In the genomic region with DNA sequence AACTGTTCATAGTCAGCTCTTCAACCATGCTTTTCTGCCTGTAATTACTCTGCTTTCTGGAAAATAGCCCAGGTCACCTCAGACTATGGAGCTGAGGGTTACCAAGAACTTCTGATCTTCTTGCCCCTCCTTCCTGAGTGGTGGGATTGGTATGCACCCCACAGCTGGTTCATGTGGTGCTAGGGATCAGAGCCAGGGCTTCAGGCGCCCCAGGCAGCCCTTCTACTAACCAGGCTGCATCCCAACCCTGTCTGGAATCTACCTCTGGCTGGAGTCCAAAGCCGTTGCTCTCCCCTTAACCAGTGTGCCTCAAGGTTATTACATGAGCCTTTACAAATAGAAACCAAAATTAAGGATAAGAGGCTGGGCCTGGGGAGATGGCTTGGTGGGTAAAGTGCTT, we compare ENCODE assay signal across 8 mouse cellular contexts.
DNase-seq lines count a peak whose midpoint lies in the region; ATAC-seq and TF ChIP-seq lines count a peak whose summit lies in the region.

No protein-coding gene starts in this region.

- TF ChIP-seq CTCF in liver, adult 2 months (IDR thresholded peaks at IDR 0.05; ENCODE audit: low read depth, low read length): no peak
- TF ChIP-seq CTCF in embryonic fibroblast, embryonic 13.5 days (IDR thresholded peaks at IDR 0.05; ENCODE audit: borderline replicate concordance, insufficient read depth, low read length): no peak

- H3K9ac ChIP-seq in liver, adult 2 months (ENCODE audit: low read depth, low read length): no peak overlapping the region
- no peak overlapping the region for H3K9ac ChIP-seq in liver, embryonic 12.5 days
- no peak overlapping the region for H3K9ac ChIP-seq in lung, embryonic 16.5 days (ENCODE audit: low read length)

- H3K36me3 ChIP-seq in liver, adult 2 months (ENCODE audit: control insufficient read depth, insufficient read depth, low read length): no peaks in the 10 kb centered on the region; the same call in 1 of the 2 replicates
- H3K36me3 ChIP-seq in liver, embryonic 12.5 days: no peaks in the 10 kb centered on the region
- H3K36me3 ChIP-seq in lung, embryonic 16.5 days (ENCODE audit: control insufficient read depth, insufficient read depth, low read length): no peaks in the 10 kb centered on the region

- no peaks in the 10 kb centered on the region for H3K9me3 ChIP-seq in liver, embryonic 12.5 days (replicated peaks)
- H3K9me3 ChIP-seq in lung, embryonic 16.5 days (ENCODE audit: control insufficient read depth, low read length): no peaks in the 10 kb centered on the region

- ATAC-seq in liver, embryonic 12.5 days: no peak
- peak; percentile 78 for ATAC-seq in lung, embryonic 16.5 days (ENCODE audit: low read depth)

- peak; percentile 10 for DNase-seq in liver, adult 2 months (ENCODE audit: extremely low read depth, low read depth, low spot score)
- peak; percentile 50 to 69 for DNase-seq in heart, postnatal 14 days
- DNase-seq in layer of hippocampus, postnatal 36 days: no peak
- no peak for DNase-seq in right cerebral cortex, adult 18-20 months
- no peak for DNase-seq in left cerebral cortex, adult 11 months (ENCODE audit: low spot score)

- peaks cover 6% of the 10 kb centered on the region for H3K4me1 ChIP-seq in liver, adult 2 months (ENCODE audit: control insufficient read depth, insufficient read depth, low read length)
- no peaks in the 10 kb centered on the region for H3K4me1 ChIP-seq in liver, embryonic 12.5 days
- peaks cover 14% of the 10 kb centered on the region for H3K4me1 ChIP-seq in embryonic fibroblast, embryonic 13.5 days (ENCODE audit: control insufficient read depth, insufficient read depth, low read length)
- H3K4me1 ChIP-seq in lung, embryonic 16.5 days (replicated peaks; ENCODE audit: control insufficient read depth, insufficient read depth, low read length): no peaks in the 10 kb centered on the region

- no peak for TF ChIP-seq POLR2A in liver, adult 2 months (IDR thresholded peaks at IDR 0.05; ENCODE audit: extremely low read depth, insufficient read depth, low read length)
- no peak for TF ChIP-seq POLR2A in embryonic fibroblast, embryonic 13.5 days (IDR thresholded peaks at IDR 0.05; ENCODE audit: low read depth, low read length)

- intact Hi-C loops in heart, postnatal 14 days (cut with DNase I): no loop called here

- H3K27ac ChIP-seq in liver, adult 2 months (replicated peaks; ENCODE audit: insufficient read depth, low read depth, low read length): no peak overlapping the region
- no peak overlapping the region for H3K27ac ChIP-seq in liver, embryonic 12.5 days
- H3K27ac ChIP-seq in embryonic fibroblast, embryonic 13.5 days (ENCODE audit: insufficient read depth, low read length): peak overlapping the region; percentile 91
- H3K27ac ChIP-seq in lung, embryonic 16.5 days (ENCODE audit: low read length): peak overlapping the region; percentile 10; the same call in 1 of the 2 replicates

- no peak overlapping the region for H3K4me3 ChIP-seq in liver, adult 2 months (ENCODE audit: insufficient read depth, low read depth, low read length)
- H3K4me3 ChIP-seq in liver, embryonic 12.5 days: no peak overlapping the region
- no peak overlapping the region for H3K4me3 ChIP-seq in embryonic fibroblast, embryonic 13.5 days (ENCODE audit: insufficient read depth, low read length)
- H3K4me3 ChIP-seq in lung, embryonic 16.5 days (ENCODE audit: low read length): no peak overlapping the region

- 57% methylated on average over 2 of the region's 2 CpGs for WGBS in liver, adult 2 months
- 59% methylated on average over 2 of the region's 2 CpGs for WGBS in liver, embryonic 12.5 days (ENCODE audit: insufficient replicate concordance)
- 27% methylated on average over 2 of the region's 2 CpGs for WGBS in lung, embryonic 16.5 days

- H3K79me2 ChIP-seq in liver, adult 2 months (ENCODE audit: control insufficient read depth, insufficient read depth, low read length): no peaks in the 10 kb centered on the region

- no peak overlapping the region for H3K4me2 ChIP-seq in liver, embryonic 12.5 days
- H3K4me2 ChIP-seq in lung, embryonic 16.5 days (ENCODE audit: low read depth, low read length): no peak overlapping the region

- no peaks in the 10 kb centered on the region for H3K27me3 ChIP-seq in liver, adult 2 months (ENCODE audit: control insufficient read depth, insufficient read depth, low read length)
- H3K27me3 ChIP-seq in liver, embryonic 12.5 days (replicated peaks): no peaks in the 10 kb centered on the region
- no peaks in the 10 kb centered on the region for H3K27me3 ChIP-seq in lung, embryonic 16.5 days (ENCODE audit: control insufficient read depth, insufficient read depth, low read depth, low read length)

Comparison
In these comparisons a context has a peak if more than half of its experiments do, and no peak if none do; other contexts are left out.
1. DNase-seq: peak in liver, adult 2 months (single experiment) and heart, postnatal 14 days (2 of 2); none in layer of hippocampus, postnatal 36 days (0 of 2), right cerebral cortex, adult 18-20 months (single experiment) and left cerebral cortex, adult 11 months (single experiment).
2. H3K27ac ChIP-seq: peak in embryonic fibroblast, embryonic 13.5 days (single experiment) and lung, embryonic 16.5 days (single experiment); none in liver, adult 2 months (single experiment) and liver, embryonic 12.5 days (single experiment).